Mouse (Mus musculus): ENCODE measurements around the gene Unc13a.

The Unc13a gene

DNA sequence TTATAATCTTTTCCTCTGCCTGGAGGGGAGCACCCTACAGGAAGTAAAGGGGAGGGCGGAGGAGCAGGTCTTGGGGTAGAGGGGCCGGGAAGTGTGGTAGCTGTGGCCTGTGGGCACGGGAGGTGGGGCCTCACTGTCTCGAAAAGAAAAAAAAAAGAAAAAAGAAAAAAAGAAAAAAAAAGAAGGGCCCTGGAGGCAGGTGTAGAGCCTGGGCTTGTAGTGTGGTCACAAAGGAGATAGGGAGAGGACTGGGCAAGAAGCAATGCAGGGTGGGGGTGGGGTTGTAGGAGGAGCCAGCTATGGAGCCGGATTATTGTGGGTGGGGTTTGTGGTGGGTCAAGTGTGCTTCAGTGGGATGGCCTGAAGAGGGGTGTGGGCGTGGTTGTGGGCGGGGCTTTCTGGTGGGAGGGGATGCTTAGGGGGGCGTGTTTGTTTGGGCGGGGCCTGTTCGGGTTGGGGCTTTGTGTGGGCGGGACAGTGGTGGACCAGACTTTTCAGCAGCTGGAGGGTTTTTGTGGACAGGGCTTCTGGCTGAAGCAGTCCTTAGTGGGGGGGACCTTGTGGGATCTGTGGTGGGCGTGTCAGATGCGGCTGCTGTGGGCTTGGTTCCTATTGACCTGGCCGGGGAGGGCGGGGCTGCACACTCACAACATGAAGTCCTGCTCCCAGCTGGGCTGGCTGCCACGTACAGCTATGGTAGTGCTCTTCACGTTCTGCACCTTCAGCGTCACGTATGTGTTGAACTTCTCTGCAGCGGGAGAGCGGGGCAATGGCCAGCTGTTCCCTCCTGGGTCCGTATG, 6.0 kb downstream of the Unc13a start:
- peak; percentile 86 for DNase-seq (ENCODE audit: low read depth)

DNA sequence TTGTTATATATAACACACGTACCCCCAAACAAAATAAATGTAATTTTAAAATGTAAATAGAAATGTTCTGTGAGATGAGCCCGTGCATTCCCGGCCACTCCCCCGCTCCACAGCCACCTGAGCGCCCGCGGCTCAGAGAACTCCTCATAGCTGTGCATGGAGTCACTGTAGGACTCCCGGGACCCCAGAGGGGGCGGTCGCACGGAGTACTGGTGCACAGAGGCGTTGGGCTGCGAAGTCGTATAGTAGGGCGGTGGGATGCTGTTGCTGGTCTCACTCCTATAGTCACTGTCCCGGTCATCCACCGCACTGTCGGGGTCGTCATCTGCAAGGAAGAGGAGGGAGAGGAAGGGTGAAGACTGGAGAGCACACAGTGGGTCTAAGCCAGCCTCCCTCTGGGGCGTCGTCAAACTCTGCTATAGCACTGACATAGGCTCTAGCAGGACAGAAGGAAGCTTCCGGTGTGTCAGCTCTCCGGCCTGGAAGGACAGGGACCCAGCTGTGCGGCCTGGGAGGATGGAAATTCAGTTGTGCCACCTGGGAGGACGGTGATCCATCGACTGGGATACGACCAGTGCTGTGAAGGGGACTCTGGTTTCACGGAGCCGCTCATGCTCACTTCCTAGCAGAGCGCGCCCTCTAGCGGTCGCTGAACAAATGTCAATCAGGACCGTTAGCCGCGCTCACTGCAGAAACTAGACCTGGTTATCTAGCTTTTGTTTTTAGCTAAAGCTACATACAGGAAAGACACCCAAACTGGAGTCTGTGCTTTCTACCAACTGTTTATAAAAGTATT, 11.0 kb downstream of the Unc13a start:
- peak; percentile 93 for DNase-seq (ENCODE audit: low read depth)

DNA sequence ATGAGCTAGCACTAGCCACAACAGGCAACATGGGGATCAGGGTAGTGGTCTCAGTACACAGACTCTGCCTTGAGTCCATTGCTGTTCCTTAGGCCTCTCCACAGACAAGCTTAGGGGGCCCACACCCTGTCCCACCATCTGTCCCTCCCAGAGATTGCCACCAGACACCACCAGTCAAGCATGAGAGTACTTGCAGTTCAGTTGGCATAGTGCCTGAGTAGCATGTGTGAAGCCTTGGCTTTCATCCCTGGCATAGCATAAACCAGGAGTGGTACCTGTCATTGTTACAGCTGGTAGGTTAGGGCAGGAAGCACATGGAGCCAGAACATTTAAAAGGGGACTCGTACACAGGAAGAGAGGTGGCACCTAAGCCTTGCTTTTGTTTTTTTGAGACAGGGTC, 11.8 kb downstream of the Unc13a start:
- DNase-seq (ENCODE audit: low read depth), result no peak

DNA sequence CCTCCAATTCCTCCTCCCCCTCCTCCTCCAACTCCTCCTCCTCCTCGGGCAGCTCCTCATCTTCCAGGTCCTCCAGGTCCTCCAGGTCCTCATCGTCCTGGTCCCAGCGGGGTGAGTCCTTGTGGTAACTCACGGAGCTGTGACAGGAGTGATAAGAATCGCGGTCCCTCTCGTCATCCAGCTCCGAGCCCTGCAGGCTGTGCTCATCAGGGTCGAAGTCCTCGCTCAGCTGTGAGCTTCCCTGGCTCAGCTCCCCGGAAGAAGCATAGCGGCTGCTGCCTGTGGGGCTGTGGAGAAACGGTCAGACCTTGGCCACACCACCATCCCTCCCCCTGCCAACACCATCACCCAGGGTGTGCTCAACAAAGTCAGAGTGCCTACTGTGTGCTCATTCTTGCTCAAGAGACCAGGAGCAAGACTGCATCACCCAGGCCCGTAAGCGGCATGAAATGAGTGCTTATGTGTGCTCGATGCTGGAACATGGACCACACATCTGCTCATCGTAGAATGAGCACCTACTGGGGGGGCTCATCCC, 13.0 kb downstream of the Unc13a start:
- no peak for DNase-seq (ENCODE audit: low read depth)

DNA sequence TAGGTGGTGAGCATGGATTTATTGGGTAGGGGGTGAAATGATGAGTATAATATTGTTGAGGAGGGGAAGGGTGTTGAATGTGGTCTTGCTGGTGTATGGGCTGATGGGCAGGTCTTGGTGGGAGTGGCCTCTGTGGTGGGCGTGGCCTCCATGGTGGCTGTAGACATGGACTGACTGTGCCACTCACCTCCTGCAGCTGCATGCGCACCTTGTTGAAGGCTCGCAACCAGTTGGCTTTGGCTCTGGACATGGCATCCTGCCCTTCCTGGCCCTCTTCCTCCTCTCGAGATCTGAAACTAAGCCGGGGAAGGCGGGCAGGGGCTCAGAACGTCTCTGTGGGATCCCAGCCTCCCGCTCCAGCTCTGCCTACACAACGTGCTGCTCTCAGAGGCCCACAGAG, 13.7 kb downstream of the Unc13a start:
- DNase-seq (ENCODE audit: low read depth), result no peak

DNA sequence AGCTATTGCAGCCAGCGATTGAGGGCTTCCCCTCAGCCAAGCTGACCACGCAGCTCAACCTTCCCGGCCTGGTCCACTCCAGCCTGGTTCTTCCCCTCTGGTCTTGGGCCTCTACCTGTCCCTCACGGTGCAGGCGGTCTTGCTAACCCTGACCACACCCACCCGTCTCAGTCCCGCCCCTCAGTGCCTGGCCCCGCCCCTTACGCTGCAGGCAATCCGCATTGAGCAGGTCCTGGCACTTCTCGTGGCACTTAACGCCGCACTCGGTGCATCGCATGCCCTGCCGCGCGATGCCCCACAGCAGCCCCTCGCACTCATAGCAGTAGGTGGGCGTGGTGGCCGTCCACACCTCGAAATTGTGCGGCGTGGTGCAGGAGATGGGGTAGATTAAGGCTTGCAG, 17.0 kb downstream of the Unc13a start:
- peak; percentile 76 for DNase-seq (ENCODE audit: low read depth)

DNA sequence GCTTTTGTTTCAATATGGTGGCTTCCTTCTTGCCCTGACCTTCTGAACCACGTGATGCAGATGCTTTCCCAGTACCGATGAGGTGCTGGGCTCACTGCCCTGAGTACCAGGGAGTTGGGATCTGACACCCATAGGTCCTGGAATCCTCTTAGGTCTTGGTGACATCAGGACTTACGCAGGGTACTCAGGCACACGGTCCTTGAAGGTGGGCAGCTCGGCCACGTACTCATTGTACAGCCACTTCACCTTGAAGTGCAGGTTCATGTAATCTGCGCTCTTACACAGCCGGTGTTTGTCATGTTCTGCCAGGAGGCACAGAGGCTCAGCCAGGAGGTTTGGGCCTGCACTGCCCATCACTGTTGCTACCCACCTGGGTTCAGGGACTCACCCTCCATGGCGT, 26.0 kb downstream of the Unc13a start:
- DNase-seq (ENCODE audit: low read depth), result no peak

DNA sequence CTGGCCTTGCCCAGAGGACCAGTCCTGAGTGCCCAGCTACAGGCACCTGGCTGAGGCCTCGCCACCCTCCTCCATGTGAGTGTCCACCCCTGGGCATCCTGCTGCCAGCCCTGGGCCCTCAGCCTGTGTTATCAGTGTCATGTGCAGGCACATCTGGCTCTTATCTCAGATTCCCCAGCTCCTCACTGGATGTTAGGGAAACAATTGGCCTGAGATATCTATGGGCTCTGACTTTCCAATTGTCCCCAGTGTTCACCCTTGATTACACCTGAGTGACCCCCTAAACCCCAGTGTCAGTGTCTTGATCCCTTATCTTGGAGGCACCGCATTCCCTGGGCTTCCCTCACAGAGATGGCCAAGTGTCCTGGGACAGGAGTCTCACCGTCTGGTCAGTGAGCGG, 32.2 kb downstream of the Unc13a start:
- DNase-seq (ENCODE audit: low read depth), result no peak

DNA sequence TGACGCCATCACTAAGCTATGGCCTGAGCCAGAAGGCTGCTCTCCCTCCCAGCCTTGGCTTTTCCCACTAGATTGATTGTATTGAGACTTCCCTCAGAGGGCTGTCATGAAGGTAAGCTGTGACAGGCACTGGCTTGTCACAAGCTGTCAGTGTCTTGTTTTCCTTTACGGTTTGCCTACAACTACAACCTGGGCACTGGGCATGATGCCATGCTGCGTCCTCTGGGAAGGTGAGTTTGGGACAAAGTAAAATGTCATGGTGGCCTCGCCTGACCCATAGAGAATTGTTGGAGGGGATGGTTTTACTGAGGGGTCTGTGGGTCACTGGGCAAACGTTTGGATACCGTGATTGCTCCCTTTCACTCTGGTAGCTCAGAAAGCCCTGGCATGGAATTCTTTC, 33.2 kb downstream of the Unc13a start:
- no peak for DNase-seq (ENCODE audit: low read depth)

DNA sequence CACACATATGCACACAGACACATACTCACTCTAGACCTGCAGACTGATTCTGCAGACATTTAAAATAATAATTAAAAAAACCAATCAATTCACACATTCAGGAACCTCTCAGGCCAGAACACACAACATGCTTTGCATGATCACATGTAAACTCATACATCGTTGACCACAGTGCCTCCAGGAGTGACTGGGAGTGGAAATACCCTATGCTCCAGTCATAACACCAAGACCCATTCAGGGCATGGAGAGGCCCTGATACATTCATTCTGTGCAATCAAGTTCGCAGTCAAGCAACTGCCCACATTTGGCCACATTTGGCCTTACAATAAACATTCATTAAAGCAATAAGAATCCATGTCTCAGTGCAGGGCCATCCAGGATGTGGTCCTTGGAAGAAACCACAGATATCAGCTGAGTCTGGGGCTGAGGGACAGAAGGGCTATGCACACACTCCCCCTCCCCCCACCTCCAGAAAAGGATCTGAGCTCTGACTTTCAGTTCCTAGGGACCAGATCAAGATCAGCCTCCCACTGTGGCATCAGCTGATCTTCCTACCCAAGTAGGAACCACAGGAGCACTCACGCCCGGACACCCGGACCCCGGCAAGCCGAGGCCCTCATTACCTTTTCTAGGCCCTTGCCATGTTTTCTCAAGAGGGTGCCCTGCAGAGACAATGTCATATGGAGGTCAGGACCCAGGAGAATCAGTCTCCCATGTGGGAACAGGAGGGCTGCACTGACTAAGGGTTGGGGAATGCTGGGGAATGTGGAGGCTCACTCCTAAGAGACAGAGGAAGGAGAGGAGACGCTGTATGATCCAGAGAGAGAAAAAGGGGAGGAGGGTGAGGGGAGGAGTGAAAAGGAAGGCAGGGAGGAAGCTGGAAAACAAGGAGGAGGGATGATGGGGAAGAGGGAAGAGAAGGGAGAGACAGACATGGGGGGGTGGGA, 34.1 kb downstream of the Unc13a start:
- DNase-seq (ENCODE audit: low read depth), result no peak

DNA sequence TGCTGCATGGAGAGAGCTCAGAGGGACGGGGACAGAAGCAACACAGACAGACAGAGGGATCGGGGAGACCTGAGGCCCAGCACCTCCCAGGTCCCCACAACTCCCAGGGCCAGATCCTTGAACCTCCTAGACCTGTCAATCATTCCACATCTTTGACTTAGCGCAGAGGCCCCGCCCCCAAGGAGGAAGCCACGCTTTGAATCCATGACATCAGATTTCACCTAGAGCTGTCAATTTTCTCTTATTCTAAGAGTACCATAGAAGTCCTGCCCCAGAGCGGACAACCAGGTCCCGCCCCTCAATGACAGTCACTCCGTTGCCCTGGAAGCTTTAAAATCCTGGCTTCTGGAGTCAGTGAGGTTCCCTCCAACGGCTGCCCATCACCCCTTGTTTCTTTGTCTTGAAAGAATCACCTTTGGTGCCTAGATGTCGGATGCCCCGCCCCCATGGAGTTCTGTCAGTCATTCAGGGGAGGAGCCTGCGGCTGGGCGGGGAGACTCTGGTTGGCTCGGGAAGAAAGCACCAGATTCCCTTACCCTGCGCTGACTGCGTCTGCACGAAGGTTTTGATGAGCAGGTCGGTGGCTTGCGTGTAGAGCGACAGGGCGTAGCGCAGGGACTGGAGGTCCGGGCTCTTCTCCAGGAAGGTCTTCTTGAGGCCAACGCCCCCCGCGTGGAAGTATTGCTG, 37.4 kb downstream of the Unc13a start:
- peak; percentile 93 for DNase-seq (ENCODE audit: low read depth)

DNA sequence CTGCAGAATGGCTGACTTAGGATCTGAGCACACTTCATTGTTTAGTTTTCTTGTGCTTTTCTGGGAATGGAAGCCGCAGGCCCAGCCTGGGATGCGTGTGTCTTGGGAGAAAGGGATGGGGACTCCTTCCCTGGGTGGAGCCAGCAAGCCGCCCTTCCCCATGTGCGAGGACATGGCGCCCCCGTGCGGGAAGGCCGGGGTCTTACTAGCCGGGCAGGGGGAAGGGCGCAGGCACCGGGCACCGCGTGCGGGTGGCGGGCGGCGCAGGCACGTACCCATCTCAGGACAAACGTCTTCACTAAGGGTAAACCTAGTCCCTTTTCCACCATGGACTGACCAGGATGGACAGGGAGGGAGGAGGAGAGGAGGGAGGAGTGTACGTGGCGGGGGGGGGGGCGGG, 38.4 kb downstream of the Unc13a start:
- peak; percentile 77 for DNase-seq (ENCODE audit: low read depth)

DNA sequence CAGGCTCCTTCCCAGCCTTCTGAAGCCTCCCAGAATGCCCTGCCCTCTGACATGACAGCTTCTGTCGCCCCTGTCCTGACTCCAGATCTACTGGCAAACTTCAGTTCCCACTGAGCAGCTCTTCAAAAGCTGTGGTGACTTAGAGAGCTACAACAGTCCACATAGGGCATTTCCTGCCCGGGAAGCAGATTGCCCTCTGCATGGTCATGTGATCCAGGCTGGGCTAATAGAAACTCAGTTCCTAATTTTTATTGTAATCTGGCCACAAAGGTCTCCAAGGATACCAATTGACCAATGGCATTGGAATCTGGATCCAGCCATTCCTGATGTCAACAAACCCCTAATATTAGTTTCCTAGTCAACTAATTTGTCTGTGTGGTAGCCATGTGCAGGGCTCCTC, 39.7 kb downstream of the Unc13a start:
- DNase-seq (ENCODE audit: low read depth), result peak; percentile 18

DNA sequence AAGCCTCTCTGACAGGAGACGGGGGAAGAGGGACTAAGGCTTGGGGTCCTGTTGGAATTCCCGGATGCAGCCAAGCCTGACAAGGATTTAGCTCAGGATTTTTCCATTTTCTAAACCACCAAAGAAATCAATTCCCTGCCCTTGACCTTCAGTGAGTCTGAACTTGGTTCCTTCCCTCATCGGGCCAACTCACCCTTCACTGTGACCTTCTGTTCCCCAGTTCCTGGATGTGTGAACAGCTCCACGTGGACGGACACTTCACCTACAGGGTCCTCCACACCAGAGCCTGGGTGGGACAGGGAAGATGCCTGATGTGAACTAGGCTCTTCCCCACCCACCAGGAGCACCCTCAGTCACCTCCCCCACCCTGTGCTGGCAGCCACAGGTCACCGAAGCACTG, 40.8 kb downstream of the Unc13a start:
- DNase-seq (ENCODE audit: low read depth), result peak; percentile 22

DNA sequence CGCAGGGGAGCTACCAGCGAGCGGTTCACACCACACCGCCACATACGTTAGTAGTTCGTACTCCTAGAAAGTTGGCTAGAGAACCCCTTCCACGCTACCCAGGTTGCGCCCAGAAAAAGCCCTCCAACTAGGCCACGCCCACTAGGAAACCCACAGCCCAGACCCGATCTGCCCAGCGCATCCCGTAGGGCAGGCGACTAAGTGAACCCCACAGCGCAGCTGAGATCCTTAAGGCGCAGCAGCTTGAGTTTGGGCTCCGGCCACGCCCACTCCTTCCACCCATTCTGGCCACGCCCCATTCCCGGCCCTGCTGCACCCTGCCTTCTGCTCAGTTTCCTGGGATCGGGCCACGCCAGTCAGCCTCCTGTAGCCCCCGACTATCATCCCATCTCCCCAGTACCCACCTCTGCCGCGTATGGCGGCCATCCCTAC, 41.8 kb downstream of the Unc13a start:
- peak; percentile 66 for DNase-seq (ENCODE audit: low read depth)

DNA sequence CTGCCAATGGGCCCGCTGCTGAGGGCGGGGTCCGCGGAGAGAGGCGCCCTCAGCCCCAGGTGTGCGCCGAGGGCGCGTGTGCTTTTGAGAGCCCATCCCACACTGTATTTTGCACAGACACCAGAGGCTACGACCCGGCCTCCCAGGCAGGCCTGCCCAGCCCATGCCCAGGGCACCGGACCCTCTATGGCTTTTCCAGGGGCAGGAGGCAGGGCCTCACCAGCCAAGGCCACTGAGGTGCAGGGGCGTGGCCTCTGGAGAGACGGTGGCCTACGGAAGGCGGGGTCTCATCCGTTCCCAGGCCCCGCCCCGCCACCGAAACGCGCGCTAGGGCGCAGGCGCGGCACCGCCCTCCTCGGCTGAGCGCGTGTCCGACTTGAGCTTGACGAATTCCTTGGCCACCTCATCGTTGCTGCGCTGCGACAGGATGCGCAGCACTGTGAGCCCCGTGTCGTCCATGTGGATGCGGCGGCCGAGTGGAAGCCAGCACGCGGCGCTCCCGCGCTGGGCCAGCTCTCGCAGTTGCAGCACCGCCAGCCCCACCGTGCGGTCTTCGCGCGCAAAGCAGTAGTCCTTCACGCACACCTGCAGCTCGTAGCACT, 42.4 kb downstream of the Unc13a start:
- DNase-seq (ENCODE audit: low read depth), result peak; percentile 96

DNA sequence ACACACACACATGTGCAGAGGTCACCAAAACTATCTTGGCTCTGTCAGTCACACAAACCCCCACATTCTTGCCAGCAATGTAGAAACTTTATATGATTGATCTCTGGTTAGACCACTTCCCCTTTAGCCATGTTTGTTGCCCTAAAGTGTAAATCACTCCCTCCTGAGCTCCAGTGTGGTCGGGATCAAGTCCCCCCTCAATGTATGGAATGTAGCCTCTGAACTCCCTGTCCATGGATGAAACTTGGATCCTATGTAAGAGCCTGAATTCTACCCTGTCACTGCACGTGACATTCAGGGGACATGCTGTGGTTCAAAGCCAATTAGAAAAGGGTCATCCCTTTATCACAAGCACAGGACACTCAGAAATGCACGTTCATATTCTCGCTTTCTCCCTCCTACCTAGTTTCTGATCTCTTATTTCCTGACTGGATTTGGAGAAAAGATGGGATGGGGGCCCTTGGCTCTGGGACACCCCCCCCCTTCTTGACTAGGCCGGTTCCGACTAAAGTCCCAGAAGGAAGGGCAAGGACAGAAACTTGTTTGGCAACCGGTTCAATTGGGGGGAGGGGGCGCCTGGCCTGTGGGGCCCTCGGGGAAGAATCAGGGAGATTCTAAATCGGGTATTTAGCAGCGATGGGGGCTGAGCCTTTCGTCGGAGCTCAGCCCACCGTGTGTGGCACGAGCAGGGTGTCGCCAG, 43.0 kb downstream of the Unc13a start:
- peak; percentile 27 for DNase-seq (ENCODE audit: low read depth)

DNA sequence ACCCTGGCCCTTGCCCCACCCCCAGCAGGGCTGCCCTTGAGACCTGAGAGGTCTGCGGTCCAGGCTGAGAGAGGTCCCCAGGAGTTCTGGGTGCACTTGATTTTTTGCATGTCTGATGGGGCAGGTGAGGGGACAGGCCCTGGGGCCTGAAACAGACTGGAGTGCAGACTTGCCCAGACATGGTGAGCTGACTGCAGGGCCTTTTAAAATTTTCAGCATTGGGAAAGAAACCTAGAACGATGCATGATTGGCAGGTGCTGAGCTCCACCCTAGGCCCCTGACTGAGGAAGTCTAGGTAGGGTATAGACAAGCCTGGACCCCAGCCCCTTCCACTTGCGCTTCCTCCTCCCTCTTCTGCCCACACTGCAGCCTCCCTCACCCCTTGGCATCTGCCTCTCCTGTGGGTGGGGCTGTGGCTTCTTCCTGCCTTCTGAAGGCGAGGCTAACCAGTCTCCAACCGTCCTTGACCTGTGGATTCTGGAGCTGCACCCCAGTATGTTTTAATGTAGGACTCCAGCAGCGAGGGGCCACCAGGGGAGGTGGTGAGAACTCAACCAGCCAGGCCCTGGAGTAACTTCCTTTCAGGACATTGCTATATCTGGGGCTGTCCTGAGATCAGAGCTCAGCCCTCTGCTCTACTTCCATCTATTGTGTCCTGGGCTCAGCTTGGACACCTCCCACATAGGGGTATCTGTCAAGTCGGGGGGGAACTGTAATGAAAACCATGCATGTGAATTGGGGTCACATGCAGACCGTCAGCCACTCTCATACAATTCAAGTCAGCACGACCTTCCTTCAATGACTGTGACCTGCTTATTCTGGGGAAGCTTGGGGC, 44.1 kb downstream of the Unc13a start:
- DNase-seq (ENCODE audit: low read depth), result no peak

DNA sequence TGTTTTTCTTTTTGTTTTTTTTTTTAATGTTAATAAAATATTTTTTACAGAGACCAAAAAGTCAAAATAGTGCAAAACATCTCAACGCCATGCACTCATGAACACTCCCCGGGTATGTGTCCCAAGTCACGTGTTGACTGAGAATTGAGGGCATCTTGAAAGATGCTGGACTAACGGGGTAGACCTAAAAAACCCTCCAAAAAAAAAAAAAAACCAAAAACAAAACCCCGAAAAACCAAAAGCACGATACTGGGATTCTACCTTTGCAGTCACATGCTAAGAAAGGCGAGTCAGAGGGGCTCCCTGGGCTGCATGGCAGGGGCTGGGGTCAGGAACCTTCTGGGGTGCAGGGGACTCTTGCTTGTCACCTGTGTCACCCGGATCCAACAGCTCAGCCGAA, 44.8 kb downstream of the Unc13a start:
- DNase-seq (ENCODE audit: low read depth), result no peak
